Mouse (Mus musculus): ENCODE measurements around the gene C2cd4c.
A peak's percentile ranks its signal among the peaks of the same experiment; 100 is the strongest.

The C2cd4c gene

GRCm38 (mm10) chr10:79613578-79614304, at the start of gene C2cd4c:
Gene C2cd4c (minus strand): TSS chr10:79614025.
- peak; percentile 73 to 79 for DNase-seq (ENCODE audit: low spot score in 2 of 2)

- DNase-seq (ENCODE audit: low spot score in 2 of 2) = no peak
Observed at GRCm38 (mm10) chr10:79661861-79662260, 48.0 kb upstream of the C2cd4c start.

GRCm38 (mm10) chr10:79660298-79660697, 46.5 kb upstream of the C2cd4c start:
- no peak for DNase-seq (ENCODE audit: low spot score in 2 of 2)

GRCm38 (mm10) chr10:79658829-79659228, 45.0 kb upstream of the C2cd4c start:
- no peak for DNase-seq (ENCODE audit: low spot score in 2 of 2)

GRCm38 (mm10) chr10:79654946-79655395, 41.1 kb upstream of the C2cd4c start:
- DNase-seq (ENCODE audit: low spot score in 2 of 2) = peak; percentile 50 to 52

- no peak for DNase-seq (ENCODE audit: low spot score in 2 of 2)
Observed at GRCm38 (mm10) chr10:79652789-79653188, 39.0 kb upstream of the C2cd4c start.

GRCm38 (mm10) chr10:79649070-79649751, 35.4 kb upstream of the C2cd4c start:
- DNase-seq (ENCODE audit: low spot score in 2 of 2) = peak; percentile 87

- no peak for DNase-seq (ENCODE audit: low spot score in 2 of 2)
Observed at GRCm38 (mm10) chr10:79645711-79646110, 31.9 kb upstream of the C2cd4c start, which contains the start of gene Odf3l2. Gene Odf3l2 (minus strand): TSS chr10:79645738.

GRCm38 (mm10) chr10:79638486-79639204, 24.8 kb upstream of the C2cd4c start:
- DNase-seq (ENCODE audit: low spot score in 2 of 2) = peak; percentile 74 to 75

- peak; percentile 82 to 86 for DNase-seq (ENCODE audit: low spot score in 2 of 2)
Observed at GRCm38 (mm10) chr10:79637128-79638110, 23.6 kb upstream of the C2cd4c start, which contains the start of gene Shc2. Gene Shc2 (minus strand): TSS chr10:79637918.

GRCm38 (mm10) chr10:79636287-79636686, 22.5 kb upstream of the C2cd4c start:
- no peak for DNase-seq (ENCODE audit: low spot score in 2 of 2)

- DNase-seq (ENCODE audit: low spot score in 2 of 2) = peak; percentile 55 to 63
Observed at GRCm38 (mm10) chr10:79633006-79633777, 19.4 kb upstream of the C2cd4c start.

- DNase-seq (ENCODE audit: low spot score in 2 of 2) = peak; percentile 54 to 69
Observed at GRCm38 (mm10) chr10:79631432-79631831, 17.6 kb upstream of the C2cd4c start.

- DNase-seq (ENCODE audit: low spot score in 2 of 2) = no peak
Observed at GRCm38 (mm10) chr10:79628377-79628776, 14.6 kb upstream of the C2cd4c start.

- DNase-seq (ENCODE audit: low spot score in 2 of 2) = no peak
Observed at GRCm38 (mm10) chr10:79626156-79626555, 12.3 kb upstream of the C2cd4c start.

- no peak for DNase-seq (ENCODE audit: low spot score in 2 of 2)
Observed at GRCm38 (mm10) chr10:79625398-79625797, 11.6 kb upstream of the C2cd4c start.

- DNase-seq (ENCODE audit: low spot score in 2 of 2) = no peak
Observed at GRCm38 (mm10) chr10:79623950-79624349, 10.1 kb upstream of the C2cd4c start.

- no peak for DNase-seq (ENCODE audit: low spot score in 2 of 2)
Observed at GRCm38 (mm10) chr10:79616376-79616775, 2.6 kb upstream of the C2cd4c start.

- DNase-seq (ENCODE audit: low spot score in 2 of 2) = no peak
Observed at GRCm38 (mm10) chr10:79615860-79616259, 2.0 kb upstream of the C2cd4c start.

- no peak for DNase-seq (ENCODE audit: low spot score in 2 of 2)
Observed at GRCm38 (mm10) chr10:79614305-79614643, 449 bp upstream of the C2cd4c start.

Measured in right cerebral cortex, adult 2 months (tissue).